Mouse (Mus musculus) embryo, embryonic 9.5 days (tissue): ENCODE results near the gene Otud7b.
"Not testable (repeated sequence)": the region's sequence is repeated elsewhere in the genome, so short reads cannot be mapped to it uniquely, and the experiment has no call there.

Source experiments
- DNase-seq: peaks from one replicate; pipeline ENCODE4 v3.0.0-alpha.2; 2017; ENCODE audit errors: extremely low spot score

Gene Otud7b

GRCm38 (mm10) chr3:96135011-96135410, 30.7 kb downstream of the Otud7b start:
- DNase-seq = no peak

GRCm38 (mm10) chr3:96147950-96148349, 43.6 kb downstream of the Otud7b start:
- DNase-seq = peak; percentile 47

GRCm38 (mm10) chr3:96151836-96152235, 47.5 kb downstream of the Otud7b start:
- DNase-seq = no peak

GRCm38 (mm10) chr3:96152611-96153010, 48.3 kb downstream of the Otud7b start:
- no peak for DNase-seq

- no peak for DNase-seq
These were observed 51.2 kb downstream of the Otud7b start for GRCm38 (mm10) chr3:96155501-96155900.

- DNase-seq = no peak
These were observed 55.5 kb downstream of the Otud7b start for GRCm38 (mm10) chr3:96159820-96160219.

- DNase-seq = no peak
These were observed 56.0 kb downstream of the Otud7b start for GRCm38 (mm10) chr3:96160222-96160802.

- DNase-seq = no peak
These were observed 56.6 kb downstream of the Otud7b start for GRCm38 (mm10) chr3:96160803-96161516.

GRCm38 (mm10) chr3:96161869-96162840, 57.8 kb downstream of the Otud7b start, which contains the start of gene Mtmr11:
Gene Mtmr11 (plus strand): TSS chr3:96162004.
- DNase-seq = no peak

- DNase-seq = no peak
These were observed 58.7 kb downstream of the Otud7b start for GRCm38 (mm10) chr3:96163040-96163439.

- no peak for DNase-seq
These were observed 64.3 kb downstream of the Otud7b start for GRCm38 (mm10) chr3:96168466-96169158.

- DNase-seq = no peak
These were observed 65.9 kb downstream of the Otud7b start for GRCm38 (mm10) chr3:96170276-96170675.

GRCm38 (mm10) chr3:96170976-96171545, 66.7 kb downstream of the Otud7b start:
- no peak for DNase-seq

GRCm38 (mm10) chr3:96171583-96172196, 67.4 kb downstream of the Otud7b start:
- no peak for DNase-seq

GRCm38 (mm10) chr3:96172197-96173178, 68.2 kb downstream of the Otud7b start, which contains the start of gene Sf3b4:
Gene Sf3b4 (plus strand): TSS chr3:96172332.
- DNase-seq = peak; percentile 97

- DNase-seq = no peak
These were observed 68.9 kb downstream of the Otud7b start for GRCm38 (mm10) chr3:96173185-96173584.

GRCm38 (mm10) chr3:96174042-96174441, 69.7 kb downstream of the Otud7b start:
- not testable (repeated sequence) for DNase-seq

GRCm38 (mm10) chr3:96175251-96175650, 70.9 kb downstream of the Otud7b start:
- no peak for DNase-seq

- no peak for DNase-seq
These were observed 74.1 kb downstream of the Otud7b start for GRCm38 (mm10) chr3:96178427-96178826.

GRCm38 (mm10) chr3:96178902-96179301, 74.6 kb downstream of the Otud7b start:
- DNase-seq = no peak
